Mouse (Mus musculus): ENCODE measurements around the gene Prdm4.

The Prdm4 gene

DNA sequence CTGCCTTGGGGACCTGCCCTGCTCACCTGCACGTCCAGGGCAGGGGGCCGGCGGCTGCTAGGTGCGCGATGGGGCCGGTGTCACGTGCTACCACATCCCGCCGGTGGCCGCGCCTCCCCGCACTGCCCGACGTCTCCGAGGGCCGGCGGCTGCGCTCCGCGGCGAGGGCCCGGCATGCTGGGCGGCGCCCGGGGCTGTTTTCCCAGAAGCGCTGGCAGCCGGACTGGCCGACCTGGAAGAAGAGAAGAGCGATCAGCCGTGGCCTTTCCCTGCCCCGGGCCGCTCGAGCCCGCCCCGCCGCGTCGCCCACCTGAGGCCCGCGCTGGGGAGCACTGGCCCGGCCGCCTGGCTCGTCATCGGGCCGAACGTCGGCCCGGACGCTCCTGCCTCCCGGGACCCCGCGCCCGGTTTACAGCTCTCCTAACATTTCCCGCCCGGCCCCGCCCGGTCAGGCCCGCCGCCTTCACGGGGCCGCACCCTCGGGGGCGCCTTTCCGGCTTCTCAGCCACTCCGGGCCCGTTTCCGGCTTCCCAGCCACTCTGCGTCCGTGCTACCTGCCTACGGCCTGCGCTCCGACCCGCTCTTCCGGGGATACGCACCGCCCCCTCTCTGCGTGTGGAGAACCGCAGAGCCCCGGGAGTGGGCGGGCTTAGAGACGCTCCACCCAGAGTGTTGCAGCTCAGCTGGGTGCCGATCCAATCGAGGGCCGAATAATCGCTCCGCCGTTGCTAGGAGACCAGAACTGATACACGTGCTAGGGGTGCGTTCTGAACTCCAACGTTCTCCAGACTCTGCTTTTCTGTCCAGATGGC lies at the start of gene Prdm4:
Gene Prdm4 (minus strand): TSS at position 645 of the 812 bp plus-strand sequence.
- peak; percentile 99 for DNase-seq (ENCODE audit: low read depth, low spot score)

DNA sequence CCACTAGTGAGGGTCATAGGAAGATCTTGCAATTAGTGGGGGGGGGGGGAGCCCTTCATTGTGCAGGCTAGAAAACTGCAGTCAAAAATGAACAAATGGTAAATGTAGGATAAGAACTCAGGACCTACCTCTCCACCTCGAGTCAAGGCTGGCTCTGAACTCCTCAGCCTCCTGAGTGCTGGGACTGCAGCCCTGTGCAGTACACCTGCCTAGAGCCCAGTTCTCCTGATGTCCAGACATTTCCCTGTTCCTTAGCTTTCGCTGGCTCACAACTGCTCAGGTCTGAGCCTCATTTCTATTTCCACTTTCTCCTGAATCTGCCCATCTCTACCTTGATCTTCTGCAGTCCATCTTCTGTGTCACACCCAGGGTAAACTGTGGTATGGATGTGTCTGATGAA lies 49.5 kb upstream of the Prdm4 start:
- DNase-seq (ENCODE audit: low read depth, low spot score) = no peak

DNA sequence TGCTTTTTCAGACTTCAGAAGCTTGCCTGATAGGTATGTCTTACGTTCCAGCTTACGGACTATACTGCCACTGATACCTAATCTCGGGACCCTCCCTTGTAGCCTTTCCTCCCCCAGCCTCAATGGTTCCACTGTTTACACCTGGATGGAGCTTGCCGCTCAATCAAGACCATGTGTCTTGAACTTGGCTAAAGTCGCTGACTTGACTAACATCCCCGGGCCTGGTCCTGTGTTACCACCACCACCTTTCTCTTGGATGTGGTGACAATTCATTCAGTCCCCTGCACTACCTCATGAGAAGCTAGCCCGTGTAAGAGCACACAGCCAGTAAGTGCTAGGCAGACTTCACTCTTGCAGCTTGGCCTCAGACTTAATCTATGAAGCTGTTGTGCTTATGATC lies 47.4 kb upstream of the Prdm4 start:
- DNase-seq (ENCODE audit: low read depth, low spot score) = no peak

DNA sequence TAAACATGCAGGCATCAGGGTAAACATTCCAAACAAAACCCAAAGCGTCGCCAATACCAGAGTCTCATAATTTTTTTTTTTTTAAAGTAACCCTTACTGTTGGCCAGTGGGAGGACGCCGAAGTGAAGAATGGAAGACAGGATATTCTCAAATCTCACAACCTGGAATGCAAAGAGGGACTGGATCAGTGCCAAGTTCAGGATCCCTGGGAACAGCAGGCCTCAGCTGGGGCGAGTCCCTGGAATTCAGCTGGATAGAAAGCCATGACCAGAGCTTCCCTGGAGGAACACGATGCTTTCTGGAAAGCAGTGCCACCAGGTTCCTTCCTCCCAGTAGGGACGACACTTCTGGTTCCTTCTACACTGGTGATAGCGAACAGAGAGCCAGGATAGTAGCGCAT lies 46.0 kb upstream of the Prdm4 start:
- no peak for DNase-seq (ENCODE audit: low read depth, low spot score)

DNA sequence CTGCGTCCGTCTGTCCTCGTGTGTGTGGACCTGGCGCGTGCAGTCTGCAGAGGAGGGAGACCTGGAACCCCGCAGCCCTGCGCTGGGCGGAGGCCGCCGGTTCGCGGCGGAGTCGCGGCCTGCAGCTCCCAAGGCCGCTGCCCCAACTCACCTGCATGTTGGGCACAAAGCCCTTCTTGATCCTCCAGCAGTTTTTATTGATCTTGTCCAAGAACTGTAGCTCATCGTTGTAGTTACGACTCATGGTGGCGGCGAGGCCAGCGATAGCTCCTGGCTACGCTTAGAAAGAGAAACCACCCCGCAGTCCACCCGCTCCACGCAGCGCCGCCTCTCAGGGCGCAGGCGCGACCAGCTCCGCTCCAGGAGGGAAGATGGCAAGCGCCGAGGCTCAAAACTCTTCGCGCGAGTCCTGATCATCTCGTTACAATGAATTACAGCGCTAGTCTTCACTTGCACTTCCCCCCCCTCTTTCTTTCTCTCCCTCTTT lies 40.6 kb upstream of the Prdm4 start, which contains the start of gene Rtcb:
Gene Rtcb (minus strand): TSS at position 360 of the 487 bp plus-strand sequence.
- DNase-seq (ENCODE audit: low read depth, low spot score) = peak; percentile 96

DNA sequence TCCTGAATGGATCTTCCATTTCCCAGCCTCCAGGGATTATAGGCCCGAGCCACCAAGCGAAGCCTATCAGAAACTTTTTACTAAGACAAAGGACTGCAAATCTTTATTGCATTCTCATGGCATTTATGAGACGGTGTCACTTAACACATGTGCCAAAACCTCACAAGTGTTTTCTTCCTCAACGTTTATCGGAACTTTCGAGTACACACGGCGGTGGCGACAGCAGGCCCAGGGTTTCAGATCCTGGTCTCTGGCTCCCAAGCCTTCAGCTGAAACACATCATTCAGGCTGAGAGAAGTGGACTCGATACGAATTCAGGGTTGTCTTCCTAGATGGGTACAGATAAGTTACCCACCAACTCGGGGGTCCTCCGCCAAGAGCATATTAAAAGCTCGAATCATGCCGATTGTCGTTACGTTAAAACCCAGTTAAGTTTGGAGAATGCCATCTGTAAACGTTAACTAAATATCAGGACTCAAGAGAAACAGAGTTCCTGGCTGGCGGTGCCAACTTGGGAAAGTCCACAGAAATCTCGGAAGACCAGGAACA lies 40.0 kb upstream of the Prdm4 start:
- DNase-seq (ENCODE audit: low read depth, low spot score) = no peak

DNA sequence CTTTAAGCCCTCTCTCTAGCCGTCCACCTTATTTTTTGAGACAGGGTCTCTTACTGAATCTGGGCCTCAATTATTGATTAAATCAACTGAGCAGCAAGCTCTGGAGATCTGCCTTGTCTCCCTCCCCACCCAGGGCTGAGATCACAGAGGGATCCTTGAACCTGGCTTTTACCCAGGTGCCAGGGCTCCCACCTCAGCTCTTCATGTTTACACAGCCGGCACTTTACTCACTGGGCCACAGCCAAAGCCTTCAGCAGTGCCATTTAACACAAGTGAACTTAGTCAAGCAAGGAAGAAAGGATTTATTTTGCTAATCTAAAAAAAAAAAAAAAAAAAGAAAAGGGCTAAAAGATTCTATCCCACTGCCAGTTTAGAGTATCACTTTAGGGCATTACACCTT lies 37.5 kb upstream of the Prdm4 start:
- no peak for DNase-seq (ENCODE audit: low read depth, low spot score)

DNA sequence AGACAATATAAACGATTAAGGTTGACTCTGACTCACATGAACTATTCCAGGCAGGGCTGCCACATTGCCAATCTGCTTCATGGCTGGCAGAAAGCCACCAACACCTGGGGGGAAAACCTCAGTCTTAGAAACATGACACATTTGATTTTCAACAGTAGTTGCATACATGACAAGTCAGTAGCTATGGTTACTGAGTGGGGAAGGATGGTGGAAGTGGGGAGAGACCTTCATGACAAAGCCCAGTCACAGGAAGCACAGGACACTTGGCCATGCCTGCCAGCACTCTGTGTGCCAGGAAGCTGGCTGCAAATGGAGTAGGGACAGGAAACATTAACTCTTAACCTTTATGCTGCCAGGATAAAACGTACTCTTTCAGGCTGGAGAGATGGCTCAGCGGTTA lies 36.5 kb upstream of the Prdm4 start:
- no peak for DNase-seq (ENCODE audit: low read depth, low spot score)

DNA sequence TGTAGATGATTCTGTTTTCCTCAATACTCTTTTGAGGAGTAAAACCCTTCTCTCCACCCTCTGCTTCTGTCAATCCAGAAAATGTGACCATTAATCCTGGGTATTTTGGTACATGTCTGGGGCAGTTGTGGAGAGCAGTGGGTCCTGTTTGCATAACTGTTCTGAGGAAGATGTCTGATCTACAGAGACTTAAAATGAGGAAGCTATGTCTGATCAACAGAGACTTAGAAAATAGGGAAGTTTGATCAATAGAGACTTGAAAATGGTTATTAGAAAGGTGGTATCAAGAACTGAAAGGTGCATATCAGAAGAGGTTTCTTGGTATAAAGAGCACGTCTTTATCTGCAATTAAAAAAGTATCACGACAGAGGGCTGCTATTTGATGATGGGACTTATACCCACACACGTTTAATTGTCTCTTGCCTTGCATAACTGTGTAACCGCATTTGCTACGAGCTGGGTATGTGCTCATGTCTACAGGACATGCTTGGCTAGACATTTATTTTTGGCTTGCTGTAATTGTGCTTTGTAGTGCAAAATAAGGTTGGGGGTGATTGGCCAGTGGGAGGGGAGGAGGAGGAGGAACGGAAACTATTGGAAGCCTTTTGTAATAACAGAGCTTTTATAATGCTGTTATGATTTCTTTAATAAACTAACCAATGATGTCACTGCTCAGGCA lies 35.0 kb upstream of the Prdm4 start:
- DNase-seq (ENCODE audit: low read depth, low spot score) = no peak

DNA sequence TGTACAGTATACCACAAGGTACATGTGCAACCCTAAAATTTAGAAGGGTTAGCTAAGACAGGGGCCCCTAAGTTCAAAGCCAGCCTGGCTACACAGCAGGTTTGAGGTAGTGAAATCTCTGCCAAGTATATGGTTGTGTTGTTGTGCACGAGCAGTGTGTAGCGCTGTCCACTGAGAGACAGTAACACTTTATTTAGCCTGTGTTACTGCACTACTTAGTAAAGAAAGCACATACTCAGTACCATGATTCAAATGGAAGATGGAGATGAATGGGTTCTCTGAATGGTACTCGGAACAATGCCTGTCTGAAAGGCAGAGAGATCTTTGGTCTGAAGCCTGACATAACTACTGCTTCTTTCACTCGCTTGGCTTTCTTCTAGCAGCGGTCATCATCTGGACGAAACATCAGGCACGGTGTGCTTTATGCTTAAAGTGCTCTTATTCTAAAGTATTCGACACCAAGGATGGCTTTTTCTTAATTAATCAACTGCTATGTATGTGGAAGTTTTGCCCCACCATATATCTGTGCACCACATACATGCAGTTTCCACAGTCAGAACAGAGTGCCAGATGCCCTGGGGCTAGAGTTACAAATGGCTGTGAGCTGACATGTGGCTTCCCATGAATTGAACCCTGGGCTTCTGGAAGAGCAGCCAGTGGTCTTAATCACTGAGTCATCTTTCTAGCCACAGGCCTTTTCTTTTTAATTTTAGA lies 31.7 kb upstream of the Prdm4 start:
- DNase-seq (ENCODE audit: low read depth, low spot score) = no peak

DNA sequence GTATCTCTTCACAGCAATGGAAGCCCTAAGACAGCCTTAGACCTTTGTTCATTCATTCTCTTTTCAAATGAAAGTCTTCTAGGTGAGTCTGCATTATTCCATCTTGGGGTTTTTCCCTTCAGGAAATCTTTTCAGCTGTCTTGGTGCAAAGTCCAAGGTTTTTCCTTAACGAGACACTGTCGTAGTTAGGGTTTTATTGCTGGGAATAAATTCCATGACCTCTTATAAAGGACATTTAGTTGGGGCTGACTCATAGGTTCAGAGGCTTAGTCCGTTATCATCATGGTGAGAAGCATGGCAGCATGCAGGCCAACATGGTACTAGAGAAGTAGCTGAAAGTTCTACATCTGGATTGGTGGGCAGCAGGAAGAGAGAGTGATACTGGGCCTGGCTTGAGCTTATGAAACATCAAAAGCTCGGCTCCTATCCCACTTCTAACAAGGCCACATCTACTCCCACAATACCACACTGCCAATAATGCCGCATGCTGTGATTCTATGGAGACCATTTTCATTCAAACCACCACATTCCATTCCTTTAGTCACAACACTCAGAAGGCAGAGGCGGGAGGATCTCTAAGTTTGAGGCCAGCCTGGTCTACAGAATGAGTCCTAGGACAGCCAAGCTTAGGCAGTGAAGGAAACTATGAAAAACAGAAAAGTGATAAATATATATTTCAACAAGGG lies 19.5 kb upstream of the Prdm4 start:
- peak; percentile 61 for DNase-seq (ENCODE audit: low read depth, low spot score)

DNA sequence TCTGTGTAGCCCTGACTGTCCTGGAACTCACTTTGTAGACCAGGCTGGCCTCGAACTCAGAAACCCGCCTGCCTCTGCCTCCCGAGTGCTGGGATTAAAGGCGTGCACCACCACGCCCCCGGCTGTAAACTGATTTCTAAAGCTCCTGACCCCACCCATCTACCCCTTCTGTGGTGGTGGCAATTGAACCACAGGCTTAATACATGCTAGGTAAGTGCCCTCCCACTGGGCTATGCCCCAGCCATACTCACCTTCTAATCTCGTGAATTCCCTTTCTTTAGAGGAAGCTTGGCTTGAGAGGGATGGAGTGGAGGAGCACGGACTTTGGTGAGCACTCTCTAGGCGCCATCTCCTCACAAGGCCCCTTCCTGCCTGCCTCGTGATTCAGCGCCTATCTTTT lies 13.0 kb upstream of the Prdm4 start:
- peak; percentile 61 for DNase-seq (ENCODE audit: low read depth, low spot score)

DNA sequence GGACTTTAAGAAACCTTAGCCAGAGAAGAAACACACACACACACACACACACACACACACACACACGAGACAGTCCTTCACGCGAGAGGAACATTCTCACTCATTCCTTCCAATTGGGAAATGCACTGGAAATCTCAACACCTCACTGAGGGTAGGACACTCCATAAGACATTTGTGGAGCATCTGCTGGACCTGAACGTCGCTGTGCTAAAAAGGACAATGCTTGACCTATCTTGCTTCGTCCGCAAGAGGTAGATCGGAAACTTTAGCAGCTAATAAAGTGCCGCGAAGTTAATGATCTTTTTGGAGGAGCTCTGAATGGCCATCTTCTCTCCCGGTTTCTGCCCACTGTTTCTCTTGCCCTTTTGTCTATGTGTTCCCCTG lies 12.3 kb upstream of the Prdm4 start:
- DNase-seq (ENCODE audit: low read depth, low spot score) = peak; percentile 18

DNA sequence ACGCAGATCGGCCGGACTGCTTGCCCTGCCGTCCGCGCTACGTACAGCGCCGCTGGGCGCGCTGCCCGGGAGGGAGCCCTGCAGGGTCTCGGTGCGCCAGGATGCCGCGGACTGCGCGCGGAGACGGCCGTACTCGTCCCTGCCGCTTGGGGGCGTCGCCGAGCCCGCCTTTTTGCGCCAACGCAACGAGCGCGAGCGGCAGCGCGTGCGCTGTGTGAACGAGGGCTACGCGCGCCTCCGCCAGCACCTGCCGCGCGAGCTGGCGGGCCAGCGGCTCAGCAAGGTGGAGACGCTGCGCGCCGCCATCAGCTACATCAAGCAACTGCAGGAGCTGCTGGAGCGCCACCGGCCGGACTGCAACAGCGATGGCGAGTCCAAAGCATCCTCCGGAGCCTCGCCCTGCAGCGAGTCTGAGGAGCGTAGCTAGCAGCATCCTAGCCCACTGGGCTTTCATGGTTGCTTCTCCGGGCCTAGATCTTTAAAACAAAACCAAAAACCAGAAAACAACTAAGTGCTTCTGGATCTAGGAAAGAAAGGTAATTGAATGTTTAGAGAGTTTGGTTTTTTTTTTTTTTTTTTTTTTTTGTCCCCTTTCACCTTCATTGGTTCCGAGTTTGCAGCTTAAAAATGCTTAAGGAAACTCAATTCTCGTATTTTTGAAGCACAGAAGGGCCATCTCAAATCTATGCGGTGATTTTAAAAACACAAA lies 11.7 kb upstream of the Prdm4 start:
- DNase-seq (ENCODE audit: low read depth, low spot score) = peak; percentile 97

DNA sequence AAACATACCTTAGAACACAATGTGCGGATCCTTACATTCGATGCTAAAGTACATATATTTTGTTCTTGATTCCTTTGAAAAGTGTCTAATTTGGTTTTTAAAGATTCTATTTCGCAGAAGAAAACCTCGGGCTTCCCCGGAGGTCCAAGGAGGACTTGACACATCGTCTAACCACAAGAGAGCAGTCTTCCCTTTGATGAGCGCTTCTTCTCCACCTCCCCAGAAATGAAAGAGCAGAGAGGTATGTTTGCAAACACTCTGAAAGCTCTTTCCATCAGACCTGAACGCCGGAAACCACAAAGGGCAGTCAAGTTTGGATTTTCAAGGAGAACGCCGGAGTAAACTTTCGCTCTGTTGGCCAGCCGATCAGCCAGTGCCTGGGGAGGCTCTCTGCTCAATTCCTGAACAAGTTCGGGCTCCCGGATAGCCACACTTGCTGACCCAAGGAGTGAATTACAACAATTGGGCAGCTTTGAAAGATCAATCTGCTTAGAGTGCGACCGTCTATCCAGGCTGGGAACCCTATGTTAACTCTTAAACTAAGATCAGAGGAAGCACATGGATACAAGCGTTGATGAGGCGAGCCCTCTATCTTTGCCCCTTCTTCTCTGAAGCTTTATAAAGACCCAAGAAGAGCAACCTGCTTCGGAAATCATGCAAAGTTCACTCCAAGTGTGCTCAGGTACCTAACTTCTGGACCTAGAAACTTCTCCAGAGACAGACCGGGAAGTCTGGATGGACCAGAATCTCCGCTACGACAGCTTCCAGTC lies 10.9 kb upstream of the Prdm4 start, which contains the start of gene Ascl4:
Gene Ascl4 (plus strand): TSS at position 6 of the 770 bp plus-strand sequence.
- DNase-seq (ENCODE audit: low read depth, low spot score) = no peak

DNA sequence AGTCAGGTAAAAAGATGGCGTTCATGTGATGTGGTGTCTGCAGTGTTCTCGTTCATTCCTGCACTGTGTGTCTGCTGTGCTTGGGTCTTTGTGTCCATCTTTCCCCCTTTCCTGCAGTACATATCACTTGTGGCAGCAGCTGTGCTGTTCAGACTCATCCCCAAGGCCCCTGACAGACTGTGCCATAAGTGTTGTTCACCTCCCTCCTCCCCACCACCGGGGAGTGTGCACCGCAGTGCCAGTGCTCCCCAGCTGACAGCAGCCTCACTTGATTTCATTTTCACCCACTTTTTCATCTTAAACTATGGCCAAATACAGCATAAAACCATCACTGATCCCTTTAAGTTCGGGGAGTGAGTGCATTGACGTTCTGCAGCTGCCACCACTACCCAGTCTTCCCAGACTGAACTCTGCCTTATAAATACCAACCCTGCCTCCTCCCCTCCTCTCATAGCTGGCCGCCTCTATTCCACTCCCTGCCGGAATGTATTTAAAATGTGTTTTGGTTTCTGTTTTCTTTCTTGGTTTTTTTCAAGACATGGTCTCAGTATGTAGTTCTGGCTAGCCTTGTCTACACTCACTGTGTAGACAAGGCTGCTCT lies 37.0 kb downstream of the Prdm4 start:
- no peak for DNase-seq (ENCODE audit: low read depth, low spot score)

DNA sequence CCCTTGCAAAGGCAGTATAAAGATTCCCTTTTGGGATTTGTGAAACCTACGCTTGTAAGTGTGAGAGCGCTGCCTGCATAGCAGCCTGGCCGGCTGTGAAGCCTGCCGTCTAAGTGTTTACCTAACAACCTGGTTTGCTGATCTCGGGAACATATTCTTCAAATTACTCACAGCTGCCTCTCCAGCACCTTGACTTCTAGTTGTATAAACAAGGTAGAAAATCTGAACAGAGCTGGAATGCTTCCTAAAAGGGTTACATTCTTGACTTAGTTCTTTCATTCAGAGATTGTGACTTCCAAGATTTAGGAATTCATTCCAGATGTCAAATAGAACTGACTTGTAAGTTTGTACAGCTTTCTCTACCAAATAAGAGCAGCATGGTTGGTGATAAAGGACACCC lies 41.1 kb downstream of the Prdm4 start:
- no peak for DNase-seq (ENCODE audit: low read depth, low spot score)

DNA sequence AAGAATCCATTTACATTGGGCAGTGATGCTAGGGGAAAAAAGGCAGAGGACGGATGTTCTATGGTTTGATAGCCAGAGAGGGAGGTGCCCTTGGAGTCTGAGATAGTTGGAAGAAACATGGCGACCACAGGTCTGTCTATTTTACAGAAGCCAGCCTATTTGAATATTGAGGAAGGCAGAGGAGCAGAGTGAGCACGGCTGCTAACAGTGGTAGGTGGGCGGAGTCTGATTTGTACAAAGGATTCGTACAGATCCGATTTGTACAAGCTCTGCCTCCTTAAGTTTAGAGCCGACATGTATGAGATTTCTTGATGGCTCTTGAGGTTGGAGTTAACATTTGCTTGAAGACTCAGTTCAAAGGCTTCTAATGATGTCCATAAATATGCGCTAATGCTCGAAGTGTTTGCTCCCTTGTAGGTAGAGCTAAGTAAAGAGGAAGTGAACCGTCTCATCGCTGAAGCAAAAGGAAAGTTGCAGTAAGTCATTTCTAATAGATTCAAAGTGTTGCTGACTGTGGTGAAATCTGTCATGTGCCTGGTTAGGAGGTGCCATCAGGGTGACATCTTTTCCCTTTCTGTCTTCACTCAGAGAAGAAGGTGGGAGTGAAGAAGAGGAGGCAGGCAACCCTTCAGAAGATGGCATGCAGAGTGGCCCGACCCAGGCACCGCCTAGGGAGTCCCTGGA lies 42.9 kb downstream of the Prdm4 start:
- peak; percentile 54 for DNase-seq (ENCODE audit: low read depth, low spot score)

DNA sequence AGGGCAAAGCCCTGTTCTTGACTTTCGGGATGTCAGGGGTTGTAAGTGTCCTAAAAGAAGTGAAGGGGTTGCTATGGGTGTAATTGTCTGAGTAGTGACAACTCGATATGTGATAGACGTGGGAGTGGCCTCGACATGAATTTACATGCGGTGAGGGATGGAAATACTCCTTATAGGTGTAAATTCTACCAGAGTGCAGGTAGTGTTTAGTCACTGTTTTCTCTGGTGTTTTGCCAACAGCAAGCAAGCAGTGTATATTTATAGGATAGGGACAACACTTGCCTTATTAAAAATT lies 44.5 kb downstream of the Prdm4 start:
- no peak for DNase-seq (ENCODE audit: low read depth, low spot score)
